Comparison of ENCODE assay signal across 27 mouse cellular contexts in the genomic region with DNA sequence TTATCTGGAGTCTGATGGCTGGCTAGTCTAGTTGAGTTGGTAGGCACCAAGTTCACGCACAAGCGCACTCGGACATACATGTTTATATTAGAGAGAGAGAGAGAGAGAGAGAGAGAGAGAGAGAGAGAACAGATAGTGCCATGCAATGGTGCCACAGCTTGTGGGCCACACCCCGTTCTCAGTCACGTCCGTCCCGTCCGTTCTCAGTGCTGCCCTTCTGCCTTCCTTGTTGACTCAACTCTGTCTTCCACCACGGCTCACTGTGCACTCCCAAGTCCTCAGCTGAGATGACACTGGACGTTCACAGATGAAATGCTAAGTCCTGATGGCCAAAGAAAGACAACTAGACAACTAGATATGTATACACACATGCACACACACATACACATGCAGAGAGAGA.
DNase-seq lines count a peak whose midpoint lies in the region; ATAC-seq and TF ChIP-seq lines count a peak whose summit lies in the region.
"Had no signal": no experiment of that assay in that cellular context is flagged by ENCODE, and none has a peak within 500 bp of the region (broad histone marks: within the 10 kb centered on the region; RNA-seq: fewer than 3 reads in every experiment).

No protein-coding gene starts in this region.

- H3K27me3 ChIP-seq in intestine, embryonic 15.5 days (replicated peaks), result no peaks in the 10 kb centered on the region
- no peaks in the 10 kb centered on the region for H3K27me3 ChIP-seq in intestine, postnatal 0 days (replicated peaks; ENCODE audit: control insufficient read depth, insufficient read depth, low read length)
- H3K27me3 ChIP-seq in megakaryocyte, embryonic 14.5 days (replicated peaks), result no peaks in the 10 kb centered on the region
- no peaks in the 10 kb centered on the region for H3K27me3 ChIP-seq in limb, embryonic 10.5 days (ENCODE audit: low read depth, poor library complexity, severe bottlenecking)
- H3K27me3 ChIP-seq in stomach, postnatal 0 days (ENCODE audit: control insufficient read depth, insufficient read depth, low read length), result no peaks in the 10 kb centered on the region
- H3K27me3 ChIP-seq: embryonic facial prominence, embryonic 13.5 days; forebrain, embryonic 15.5 days; heart, embryonic 15.5 days had no signal

- no peak overlapping the region for H3K27ac ChIP-seq in intestine, embryonic 15.5 days
- H3K27ac ChIP-seq in intestine, postnatal 0 days (ENCODE audit: low read depth, low read length), result no peak overlapping the region
- peak overlapping the region; percentile 4; the same call in 1 of the 2 replicates for H3K27ac ChIP-seq in limb, embryonic 10.5 days
- H3K27ac ChIP-seq in stomach, postnatal 0 days (replicated peaks), result no peak overlapping the region
- H3K27ac ChIP-seq: embryonic facial prominence, embryonic 10.5 days; embryonic facial prominence, embryonic 13.5 days; forebrain, embryonic 12.5 days; forebrain, embryonic 15.5 days; heart, adult 2 months; hindbrain, embryonic 14.5 days; hindbrain, postnatal 0 days had no signal

- H3K4me1 ChIP-seq in intestine, embryonic 15.5 days (replicated peaks), result peaks cover 13% of the 10 kb centered on the region
- no peaks in the 10 kb centered on the region for H3K4me1 ChIP-seq in intestine, postnatal 0 days (replicated peaks; ENCODE audit: control insufficient read depth, insufficient read depth, low read length)
- no peaks in the 10 kb centered on the region for H3K4me1 ChIP-seq in megakaryocyte, embryonic 14.5 days
- peaks cover 24% of the 10 kb centered on the region for H3K4me1 ChIP-seq in limb, embryonic 10.5 days
- no peaks in the 10 kb centered on the region for H3K4me1 ChIP-seq in stomach, postnatal 0 days (replicated peaks; ENCODE audit: control insufficient read depth, insufficient read depth)

- no peak for TF ChIP-seq CTCF in intestine, postnatal 0 days (IDR thresholded peaks at IDR 0.05; ENCODE audit: low read depth)
- no peak for TF ChIP-seq CTCF in stomach, postnatal 0 days (IDR thresholded peaks at IDR 0.05; ENCODE audit: low read depth)

- H3K9me3 ChIP-seq in intestine, embryonic 15.5 days, result no peaks in the 10 kb centered on the region
- no peaks in the 10 kb centered on the region for H3K9me3 ChIP-seq in intestine, postnatal 0 days (ENCODE audit: control insufficient read depth)
- H3K9me3 ChIP-seq in megakaryocyte, embryonic 14.5 days, result peaks cover 81% of the 10 kb centered on the region
- H3K9me3 ChIP-seq in limb, embryonic 10.5 days (replicated peaks), result no peaks in the 10 kb centered on the region
- no peaks in the 10 kb centered on the region for H3K9me3 ChIP-seq in stomach, postnatal 0 days (ENCODE audit: control insufficient read depth, low read length)
- H3K9me3 ChIP-seq: embryonic facial prominence, embryonic 10.5 days; embryonic facial prominence, embryonic 13.5 days; forebrain, embryonic 12.5 days; forebrain, embryonic 15.5 days; heart, embryonic 10.5 days; heart, embryonic 15.5 days had no signal

- no peak for TF ChIP-seq EP300 in stomach, postnatal 0 days (optimal IDR thresholded peaks at IDR 0.05)

- H3K4me2 ChIP-seq in intestine, embryonic 15.5 days (replicated peaks), result no peak overlapping the region
- no peak overlapping the region for H3K4me2 ChIP-seq in intestine, postnatal 0 days (replicated peaks; ENCODE audit: low read depth)
- no peak overlapping the region for H3K4me2 ChIP-seq in stomach, postnatal 0 days (replicated peaks; ENCODE audit: low read depth)
- H3K4me2 ChIP-seq: embryonic facial prominence, embryonic 13.5 days; forebrain, embryonic 12.5 days; forebrain, embryonic 15.5 days; heart, embryonic 15.5 days; hindbrain, embryonic 14.5 days had no signal

- 65% methylated on average over 10 of the region's 10 CpGs for WGBS in intestine, embryonic 15.5 days
- WGBS in intestine, postnatal 0 days, result 46% methylated on average over 10 of the region's 10 CpGs
- WGBS in limb, embryonic 10.5 days, result 92% methylated on average over 10 of the region's 10 CpGs
- WGBS in stomach, postnatal 0 days, result 73% methylated on average over 10 of the region's 10 CpGs

- H3K36me3 ChIP-seq in intestine, embryonic 15.5 days, result no peaks in the 10 kb centered on the region
- no peaks in the 10 kb centered on the region for H3K36me3 ChIP-seq in intestine, postnatal 0 days (ENCODE audit: control insufficient read depth, insufficient read depth)
- no peaks in the 10 kb centered on the region for H3K36me3 ChIP-seq in megakaryocyte, embryonic 14.5 days (replicated peaks; ENCODE audit: low read length)
- H3K36me3 ChIP-seq in limb, embryonic 10.5 days, result no peaks in the 10 kb centered on the region
- H3K36me3 ChIP-seq in stomach, postnatal 0 days (ENCODE audit: control insufficient read depth, insufficient read depth, low read length), result no peaks in the 10 kb centered on the region
- H3K36me3 ChIP-seq: embryonic facial prominence, embryonic 10.5 days; embryonic facial prominence, embryonic 13.5 days; forebrain, embryonic 12.5 days; forebrain, embryonic 15.5 days; heart, embryonic 10.5 days; heart, embryonic 15.5 days had no signal

- no peak for DNase-seq in limb, embryonic 10.5 days (ENCODE audit: low spot score)
- DNase-seq in stomach, postnatal 0 days (ENCODE audit: low spot score), result no peak
- DNase-seq in adrenal gland, postnatal 10 days, result no peak
- DNase-seq: adrenal gland, adult 2 months; adrenal gland, postnatal 25 days; cerebellum, adult 11-12 months; cerebellum, adult 8-10 months; cerebellum, postnatal 36 days; embryo, embryonic 11 days; gastrocnemius, postnatal 25 days; heart, adult 2 months; heart, postnatal 10 days; heart, postnatal 36 days had no signal

- H3K4me3 ChIP-seq in intestine, embryonic 15.5 days (replicated peaks), result no peak overlapping the region
- H3K4me3 ChIP-seq in intestine, postnatal 0 days (ENCODE audit: low read depth, low read length), result no peak overlapping the region
- H3K4me3 ChIP-seq in megakaryocyte, embryonic 14.5 days (replicated peaks), result peak overlapping the region; percentile 69
- H3K4me3 ChIP-seq in limb, embryonic 10.5 days, result no peak overlapping the region
- no peak overlapping the region for H3K4me3 ChIP-seq in stomach, postnatal 0 days (ENCODE audit: low read depth, low read length)
- H3K4me3 ChIP-seq: embryonic facial prominence, embryonic 10.5 days; embryonic facial prominence, embryonic 13.5 days; erythroblast, embryonic 14.5 days; forebrain, embryonic 12.5 days; forebrain, embryonic 15.5 days; heart, adult 2 months; heart, embryonic 10.5 days; heart, embryonic 15.5 days had no signal

- ATAC-seq in intestine, embryonic 15.5 days, result peak; percentile 70
- no peak for ATAC-seq in intestine, postnatal 0 days
- no peak for ATAC-seq in megakaryocyte, adult 5-6 weeks (ENCODE audit: poor library complexity, severe bottlenecking)
- peak; percentile 42; the same call in 1 of the 2 replicates for ATAC-seq in stomach, postnatal 0 days (ENCODE audit: low FRiP score, low TSS enrichment)
- ATAC-seq: CD4-positive, CD25-positive, alpha-beta regulatory T cell, adult 4 months; forebrain, embryonic 15.5 days; hindbrain, postnatal 0 days had no signal

- no peak overlapping the region for H3K9ac ChIP-seq in intestine, embryonic 15.5 days
- no peak overlapping the region for H3K9ac ChIP-seq in intestine, postnatal 0 days (ENCODE audit: low read depth, low read length)
- H3K9ac ChIP-seq in stomach, postnatal 0 days (ENCODE audit: low read length), result no peak overlapping the region
- H3K9ac ChIP-seq: embryonic facial prominence, embryonic 13.5 days; forebrain, embryonic 12.5 days; forebrain, embryonic 15.5 days; heart, embryonic 15.5 days; hindbrain, embryonic 14.5 days had no signal

Comparison
In these comparisons a context has a peak if more than half of its experiments do, and no peak if none do; other contexts are left out.
1. ATAC-seq: peak in intestine, embryonic 15.5 days (single experiment) and stomach, postnatal 0 days (single experiment); none in intestine, postnatal 0 days (single experiment) and megakaryocyte, adult 5-6 weeks (single experiment).